Mouse (Mus musculus) brown adipose tissue, adult 24 weeks (tissue): ENCODE results near the gene Tmed1. TPM values are rescaled to one million over a fixed set of nuclear protein-coding genes. Genes with fewer than 3 reads are reported as not detected.
"Not testable (repeated sequence)": the region's sequence is repeated elsewhere in the genome, so short reads cannot be mapped to it uniquely, and the experiment has no call there.

ENCODE experiments used
- H3K27ac ChIP-seq: fragments of 200-500 bp; replicated peaks from 2 replicates; pipeline ENCODE4 v1.5.1; 2012; ENCODE audit warnings: low read depth, mild to moderate bottlenecking, low read length
- H3K4me1 ChIP-seq: fragments of 200-500 bp; 2 replicates; pipeline ENCODE4 v1.6.1; 2012; ENCODE audit warnings: low read length, mixed read lengths; ENCODE audit not compliant: control insufficient read depth, insufficient read depth, insufficient read length
- H3K4me3 ChIP-seq: fragments of 200-500 bp; 2 replicates; pipeline ENCODE4 v1.5.1; 2012; ENCODE audit warnings: low read depth, mild to moderate bottlenecking, low read length, moderate library complexity; ENCODE audit not compliant: insufficient read depth
- polyA plus RNA-seq: library from polyadenylated mRNA; stranded (reverse); fragments of >200 nt; gene quantifications from 2 replicates; pipeline ENCODE4 v1.2.4, GENCODE M21; 2012; ENCODE audit not compliant: missing spikeins, insufficient read depth, insufficient read length

The Tmed1 gene
- polyA plus RNA-seq, 1 experiment: 19.3 TPM

- H3K4me3 ChIP-seq: no peak overlapping the region
- H3K27ac ChIP-seq: no peak overlapping the region
- no peaks in the 10 kb centered on the region for H3K4me1 ChIP-seq
Observed at GRCm38 (mm10) chr9:21469032-21470024, 40.7 kb downstream of the Tmed1 start.

GRCm38 (mm10) chr9:21464565-21464928 lies 45.5 kb downstream of the Tmed1 start:
- H3K4me1 ChIP-seq: peaks cover 26% of the 10 kb centered on the region
- H3K4me3 ChIP-seq, H3K27ac ChIP-seq: not testable (repeated sequence)

GRCm38 (mm10) chr9:21463766-21464564 lies 46.1 kb downstream of the Tmed1 start:
- H3K4me3 ChIP-seq: no peak overlapping the region
- peak overlapping the region; percentile 67 for H3K27ac ChIP-seq
- H3K4me1 ChIP-seq: peaks cover 26% of the 10 kb centered on the region

GRCm38 (mm10) chr9:21463138-21463590 lies 46.9 kb downstream of the Tmed1 start:
- H3K4me1 ChIP-seq: peaks cover 26% of the 10 kb centered on the region
- H3K4me3 ChIP-seq: no peak overlapping the region
- peak overlapping the region; percentile 67 for H3K27ac ChIP-seq

GRCm38 (mm10) chr9:21460400-21460940 lies 49.6 kb downstream of the Tmed1 start:
- Histone ChIP-seq H3K4me3 (no peak overlapping the region), H3K27ac (no peak overlapping the region), H3K4me1 (peaks cover 37% of the 10 kb centered on the region)

- Histone ChIP-seq H3K4me3 (no peak overlapping the region), H3K4me1 (peaks cover 46% of the 10 kb centered on the region), H3K27ac (no peak overlapping the region)
Observed at GRCm38 (mm10) chr9:21458821-21459220, 51.2 kb downstream of the Tmed1 start.

Other genes starting within 250 kb of the Tmed1 start
- 23.5 and 23.7 TPM in 2 replicates for gene Atg4d, start 245.0 kb downstream of the Tmed1 start, polyA plus RNA-seq
- gene Kri1, start 222.3 kb downstream of the Tmed1 start, polyA plus RNA-seq: 10.9 and 16.2 TPM in 2 replicates
- gene Cdkn2d, start 218.8 kb downstream of the Tmed1 start, polyA plus RNA-seq: 11.1 and 13.5 TPM in 2 replicates
- not detected in 2 replicates for gene Ap1m2, start 197.9 kb downstream of the Tmed1 start, polyA plus RNA-seq
- 9.0 and 9.6 TPM in 2 replicates for gene Slc44a2, start 189.6 kb downstream of the Tmed1 start, polyA plus RNA-seq
- gene Ilf3, start 142.4 kb downstream of the Tmed1 start, polyA plus RNA-seq: 11.7 and 13.8 TPM in 2 replicates
- gene Qtrt1, start 98.4 kb downstream of the Tmed1 start, polyA plus RNA-seq: 8.0 and 11.1 TPM in 2 replicates
- gene Dnm2, start 85.3 kb downstream of the Tmed1 start, polyA plus RNA-seq: 39.0 and 48.4 TPM in 2 replicates
- gene AB124611, start 15.9 kb upstream of the Tmed1 start, polyA plus RNA-seq: 2.1 and 2.6 TPM in 2 replicates
- 20.7 and 22.0 TPM in 2 replicates for gene Carm1, start 36.6 kb upstream of the Tmed1 start, polyA plus RNA-seq
- gene Timm29, start 82.5 kb upstream of the Tmed1 start, polyA plus RNA-seq: 30.3 and 31.1 TPM in 2 replicates
- 12.7 and 14.6 TPM in 2 replicates for gene Yipf2, start 82.6 kb upstream of the Tmed1 start, polyA plus RNA-seq
- gene Smarca4, start 105.9 kb upstream of the Tmed1 start, polyA plus RNA-seq: 24.3 and 26.2 TPM in 2 replicates
- 11.2 and 29.0 TPM in 2 replicates for gene Ldlr, start 213.2 kb upstream of the Tmed1 start, polyA plus RNA-seq